Mouse (Mus musculus) neural tube, embryonic 12.5 days (tissue): ENCODE measurements around the gene Cry2. TPM values are rescaled to one million over a fixed set of nuclear protein-coding genes. Genes with fewer than 3 reads are reported as not detected.

Experiments used
- ATAC-seq: fragments of 200-750 bp; cut with Nextera tagmentation; 2 replicates; pipeline ENCODE4 v1.8.0; 2017; ENCODE audit warnings: low read depth, mild to moderate bottlenecking, moderate TSS enrichment, moderate library complexity; ENCODE audit not compliant: low FRiP score
- H3K27ac ChIP-seq: fragments of 300-500 bp; sonication (generic); 2 replicates; pipeline ENCODE4 v1.5.1; 2016
- H3K27me3 ChIP-seq: fragments of 300-500 bp; sonication (generic); replicated peaks from 2 replicates; pipeline ENCODE4 v1.6.1; 2016; ENCODE audit warnings: mild to moderate bottlenecking
- H3K36me3 ChIP-seq: fragments of 300-500 bp; sonication (generic); 2 replicates; pipeline ENCODE4 v1.6.1; 2016; ENCODE audit warnings: mild to moderate bottlenecking
- H3K4me1 ChIP-seq: fragments of 300-500 bp; sonication (generic); 2 replicates; pipeline ENCODE4 v1.6.1; 2016
- H3K4me2 ChIP-seq: fragments of 300-500 bp; sonication (generic); replicated peaks from 2 replicates; pipeline ENCODE4 v1.6.1; 2016; ENCODE audit warnings: mild to moderate bottlenecking
- H3K4me3 ChIP-seq: fragments of 300-500 bp; sonication (generic); 2 replicates; pipeline ENCODE4 v1.5.1; 2016
- H3K9ac ChIP-seq: fragments of 300-500 bp; sonication (generic); 2 replicates; pipeline ENCODE4 v1.6.1; 2016; ENCODE audit warnings: mild to moderate bottlenecking
- H3K9me3 ChIP-seq: fragments of 300-500 bp; sonication (generic); 2 replicates; pipeline ENCODE4 v1.6.1; 2016; ENCODE audit warnings: mild to moderate bottlenecking
- WGBS: fragments of 180-500 bp; shearing (Covaris S2); methylation state at CpG from one replicate; pipeline ENCODE4 v1.1.7; 2016; 5-methylcytosine and 5-hydroxymethylcytosine counted together
- polyA plus RNA-seq: library from polyadenylated mRNA; unstranded; fragments of >200 nt; fragmentation: Nextera tagmentation; extraction: Ambion mirVana; gene quantifications from 2 replicates; pipeline ENCODE4 v1.2.1, GENCODE M21; 2016

The Cry2 gene
- polyA plus RNA-seq, 1 experiment from 2014 or later = 33.6 TPM

GRCm38 (mm10) chr2:92427882-92428281 lies 6.0 kb downstream of the Cry2 start:
- peaks cover 60% of the 10 kb centered on the region for H3K4me1 ChIP-seq
- no peaks in the 10 kb centered on the region for H3K27me3 ChIP-seq
- peaks cover 18% of the 10 kb centered on the region for H3K36me3 ChIP-seq
- no peaks in the 10 kb centered on the region for H3K9me3 ChIP-seq
- no peak overlapping the region for H3K27ac ChIP-seq
- H3K4me3 ChIP-seq = no peak overlapping the region
- no peak overlapping the region for H3K9ac ChIP-seq
- no peak overlapping the region for H3K4me2 ChIP-seq
- no peak for ATAC-seq
- WGBS = 77% methylated on average over 6 of the region's 6 CpGs

GRCm38 (mm10) chr2:92426426-92426825 lies 7.4 kb downstream of the Cry2 start:
- peaks cover 32% of the 10 kb centered on the region for H3K36me3 ChIP-seq
- H3K9ac ChIP-seq = peak overlapping the region; percentile 9; the same call in 1 of the 2 replicates
- WGBS = 91% methylated on average over 3 of the region's 3 CpGs
- no peak overlapping the region for H3K4me3 ChIP-seq
- peaks cover 46% of the 10 kb centered on the region for H3K4me1 ChIP-seq
- H3K27me3 ChIP-seq = no peaks in the 10 kb centered on the region
- no peak overlapping the region for H3K27ac ChIP-seq
- H3K4me2 ChIP-seq = no peak overlapping the region
- no peak for ATAC-seq
- H3K9me3 ChIP-seq = no peaks in the 10 kb centered on the region

GRCm38 (mm10) chr2:92425366-92425765 lies 8.5 kb downstream of the Cry2 start:
- no peak overlapping the region for H3K9ac ChIP-seq
- H3K9me3 ChIP-seq = no peaks in the 10 kb centered on the region
- 0 out of 2 replicates have a peak overlapping the region, but pooled peaks have one; percentile 15 for H3K4me2 ChIP-seq
- H3K36me3 ChIP-seq = peaks cover 41% of the 10 kb centered on the region
- 0 out of 2 replicates have a peak overlapping the region, but pooled peaks have one; percentile 39 for H3K27ac ChIP-seq
- H3K27me3 ChIP-seq = no peaks in the 10 kb centered on the region
- H3K4me3 ChIP-seq = no peak overlapping the region
- ATAC-seq = peak; percentile 14; the same call in 1 of the 2 replicates
- 79% methylated on average over 4 of the region's 4 CpGs for WGBS
- peaks cover 35% of the 10 kb centered on the region for H3K4me1 ChIP-seq

- peaks cover 35% of the 10 kb centered on the region for H3K4me1 ChIP-seq
- no peaks in the 10 kb centered on the region for H3K27me3 ChIP-seq
- peak overlapping the region; percentile 10; the same call in 1 of the 2 replicates for H3K9ac ChIP-seq
- H3K27ac ChIP-seq = peak overlapping the region; percentile 39; the same call in 1 of the 2 replicates
- peak; percentile 70 for ATAC-seq
- 44% methylated on average over 9 of the region's 9 CpGs for WGBS
- H3K36me3 ChIP-seq = peaks cover 47% of the 10 kb centered on the region
- H3K9me3 ChIP-seq = no peaks in the 10 kb centered on the region
- H3K4me3 ChIP-seq = no peak overlapping the region
- H3K4me2 ChIP-seq = 0 out of 2 replicates have a peak overlapping the region, but pooled peaks have one; percentile 15
Observed at GRCm38 (mm10) chr2:92424462-92425308, 9.2 kb downstream of the Cry2 start.

GRCm38 (mm10) chr2:92423702-92424461 lies 10.0 kb downstream of the Cry2 start:
- no peak overlapping the region for H3K4me2 ChIP-seq

GRCm38 (mm10) chr2:92423156-92423555 lies 10.7 kb downstream of the Cry2 start:
- WGBS = 91% methylated on average over 9 of the region's 9 CpGs
- no peak for ATAC-seq
- Histone ChIP-seq H3K27ac (no peak overlapping the region), H3K4me3 (no peak overlapping the region), H3K9me3 (no peaks in the 10 kb centered on the region), H3K4me1 (peaks cover 33% of the 10 kb centered on the region), H3K36me3 (peaks cover 59% of the 10 kb centered on the region), H3K27me3 (no peaks in the 10 kb centered on the region), H3K4me2 (no peak overlapping the region), H3K9ac (no peak overlapping the region)

More at GRCm38 (mm10) chr2:92423702-92424461, 10.0 kb downstream of the Cry2 start:
- no peaks in the 10 kb centered on the region for H3K27me3 ChIP-seq
- H3K36me3 ChIP-seq = peaks cover 52% of the 10 kb centered on the region
- WGBS = 76% methylated on average over 9 of the region's 9 CpGs
- H3K4me3 ChIP-seq = no peak overlapping the region
- H3K9ac ChIP-seq = no peak overlapping the region
- peak overlapping the region; percentile 39; the same call in 1 of the 2 replicates for H3K27ac ChIP-seq
- H3K4me1 ChIP-seq = peaks cover 35% of the 10 kb centered on the region
- H3K9me3 ChIP-seq = no peaks in the 10 kb centered on the region
- no peak for ATAC-seq

GRCm38 (mm10) chr2:92422388-92423135 lies 11.3 kb downstream of the Cry2 start:
- Histone ChIP-seq H3K27ac (no peak overlapping the region), H3K9ac (no peak overlapping the region), H3K27me3 (no peaks in the 10 kb centered on the region), H3K4me1 (peaks cover 27% of the 10 kb centered on the region), H3K4me2 (no peak overlapping the region), H3K36me3 (peaks cover 65% of the 10 kb centered on the region), H3K9me3 (no peaks in the 10 kb centered on the region), H3K4me3 (no peak overlapping the region)
- ATAC-seq = no peak
- 82% methylated on average over 10 of the region's 10 CpGs for WGBS

GRCm38 (mm10) chr2:92421723-92422387 lies 12.0 kb downstream of the Cry2 start:
- H3K9me3 ChIP-seq = no peaks in the 10 kb centered on the region
- no peaks in the 10 kb centered on the region for H3K27me3 ChIP-seq
- whole genome bisulfite sequencing = 93% methylated on average over 7 of the region's 7 CpGs
- no peak overlapping the region for H3K27ac ChIP-seq
- no peak overlapping the region for H3K9ac ChIP-seq
- peaks cover 72% of the 10 kb centered on the region for H3K36me3 ChIP-seq
- no peak for ATAC-seq
- H3K4me3 ChIP-seq = no peak overlapping the region
- H3K4me2 ChIP-seq = no peak overlapping the region
- H3K4me1 ChIP-seq = peaks cover 27% of the 10 kb centered on the region

- H3K27me3 ChIP-seq = no peaks in the 10 kb centered on the region
- H3K36me3 ChIP-seq = peaks cover 90% of the 10 kb centered on the region
- H3K4me1 ChIP-seq = no peaks in the 10 kb centered on the region
- no peak overlapping the region for H3K9ac ChIP-seq
- no peaks in the 10 kb centered on the region for H3K9me3 ChIP-seq
- H3K4me3 ChIP-seq = no peak overlapping the region
- no peak for ATAC-seq
- no peak overlapping the region for H3K4me2 ChIP-seq
- no peak overlapping the region for H3K27ac ChIP-seq
- 94% methylated on average over 10 of the region's 10 CpGs for WGBS
Observed at GRCm38 (mm10) chr2:92411705-92412104, 22.1 kb downstream of the Cry2 start.

GRCm38 (mm10) chr2:92408309-92409045 lies 25.4 kb downstream of the Cry2 start:
- 92% methylated on average over 18 of the region's 18 CpGs for WGBS

GRCm38 (mm10) chr2:92405687-92406086 lies 28.2 kb downstream of the Cry2 start:
- H3K4me2 ChIP-seq = no peak overlapping the region
- H3K9me3 ChIP-seq = no peaks in the 10 kb centered on the region
- WGBS = 75% methylated on average over 7 of the region's 7 CpGs
- no peak overlapping the region for H3K27ac ChIP-seq
- H3K4me3 ChIP-seq = no peak overlapping the region
- peaks cover 35% of the 10 kb centered on the region for H3K4me1 ChIP-seq
- no peak for ATAC-seq
- no peaks in the 10 kb centered on the region for H3K27me3 ChIP-seq
- H3K36me3 ChIP-seq = peaks cover 55% of the 10 kb centered on the region
- H3K9ac ChIP-seq = 0 out of 2 replicates have a peak overlapping the region, but pooled peaks have one; percentile 8

More at GRCm38 (mm10) chr2:92408309-92409045, 25.4 kb downstream of the Cry2 start:
- Histone ChIP-seq H3K4me1 (peaks cover 17% of the 10 kb centered on the region), H3K4me3 (no peak overlapping the region), H3K27ac (no peak overlapping the region), H3K27me3 (no peaks in the 10 kb centered on the region), H3K9ac (no peak overlapping the region), H3K9me3 (no peaks in the 10 kb centered on the region), H3K4me2 (no peak overlapping the region), H3K36me3 (peaks cover 80% of the 10 kb centered on the region)
- no peak for ATAC-seq
